Mouse (Mus musculus) induced T-regulatory cell, adult 2 months (primary cell): ENCODE data around the gene Ovca2.

Experiments
- DNase-seq: peaks from one replicate; pipeline ENCODE4 v3.0.0-alpha.2; 2012; ENCODE audit warnings: low read depth

The Ovca2 gene

DNA sequence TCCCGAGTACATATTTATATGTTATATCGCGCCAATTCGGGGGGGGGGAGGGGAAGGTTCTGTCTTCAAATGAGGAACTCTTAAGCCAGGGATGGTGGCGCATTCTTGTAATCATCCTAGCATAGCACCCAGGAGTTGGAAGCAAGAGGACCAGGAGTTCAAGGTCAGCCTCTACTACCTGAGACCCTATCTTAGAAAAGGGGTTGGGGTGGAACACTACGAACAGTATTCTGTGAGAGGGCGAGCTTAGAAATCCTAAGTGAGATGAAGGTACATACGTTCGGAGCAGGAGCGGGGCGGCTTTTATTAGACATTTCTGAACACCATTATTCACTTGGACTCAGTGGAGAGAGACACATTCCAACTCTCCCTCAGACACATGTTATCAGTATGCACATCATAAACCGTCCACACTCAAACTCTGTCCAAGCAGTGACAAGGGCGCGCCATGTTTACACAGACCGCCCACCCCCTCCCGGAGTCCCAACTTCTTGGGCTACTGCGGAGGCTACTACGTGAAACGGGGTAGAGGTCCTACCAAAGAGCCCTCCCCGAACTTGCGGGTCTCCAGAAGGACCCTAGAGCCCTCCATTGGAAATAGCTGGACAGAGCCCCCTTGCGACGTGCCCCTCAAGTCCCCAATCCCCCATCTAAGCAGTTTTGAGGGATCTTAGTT, 9.1 kb downstream of the Ovca2 start, which contains the start of gene Hic1:
TSS of gene Hic1 (minus strand) at position 115 of the 676 bp plus-strand sequence.
- DNase-seq = no peak

- DNase-seq = peak; percentile 91
These were observed 9.9 kb downstream of the Ovca2 start for GRCm38 (mm10) chr11:75168590-75169361.

GRCm38 (mm10) chr11:75167643-75168589, 10.7 kb downstream of the Ovca2 start:
- DNase-seq = peak; percentile 69

GRCm38 (mm10) chr11:75166861-75167642, 11.6 kb downstream of the Ovca2 start:
- peak; percentile 69 for DNase-seq

DNA sequence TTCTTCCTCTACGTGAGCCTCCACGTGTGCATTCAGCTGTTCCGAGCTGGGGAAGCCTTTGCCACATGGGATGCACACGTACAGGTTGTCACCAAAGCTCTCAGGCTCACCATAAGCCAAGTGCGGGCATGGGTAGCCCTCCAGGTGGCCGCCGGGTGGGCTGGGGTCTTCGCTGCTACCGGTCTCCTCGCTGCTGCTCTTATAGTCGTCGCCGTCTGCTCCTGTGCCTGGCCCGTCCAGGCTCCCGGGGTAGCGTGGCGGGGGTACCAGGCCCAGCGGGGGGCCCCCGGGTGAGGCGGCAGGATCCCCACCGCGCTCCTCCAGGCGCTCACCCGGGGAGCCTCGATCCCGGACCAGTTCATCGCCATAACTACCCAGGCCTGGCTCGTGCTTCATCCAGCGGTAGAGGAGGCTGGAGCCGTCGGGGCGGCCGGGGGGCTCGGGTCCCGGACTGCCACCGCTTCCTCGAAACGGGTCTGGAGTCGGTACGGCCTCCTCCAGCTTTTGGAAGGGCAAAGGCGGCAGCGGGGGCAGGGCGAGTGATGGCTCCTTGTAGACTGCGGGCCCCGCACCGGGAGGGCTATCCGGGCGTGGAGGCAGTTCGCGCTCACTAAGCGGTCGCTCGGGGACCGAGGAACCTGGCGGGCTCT, 12.3 kb downstream of the Ovca2 start:
- no peak for DNase-seq

GRCm38 (mm10) chr11:75165441-75166192, 13.0 kb downstream of the Ovca2 start:
- DNase-seq = peak; percentile 84

GRCm38 (mm10) chr11:75164750-75165149, 13.9 kb downstream of the Ovca2 start:
- DNase-seq = no peak

DNA sequence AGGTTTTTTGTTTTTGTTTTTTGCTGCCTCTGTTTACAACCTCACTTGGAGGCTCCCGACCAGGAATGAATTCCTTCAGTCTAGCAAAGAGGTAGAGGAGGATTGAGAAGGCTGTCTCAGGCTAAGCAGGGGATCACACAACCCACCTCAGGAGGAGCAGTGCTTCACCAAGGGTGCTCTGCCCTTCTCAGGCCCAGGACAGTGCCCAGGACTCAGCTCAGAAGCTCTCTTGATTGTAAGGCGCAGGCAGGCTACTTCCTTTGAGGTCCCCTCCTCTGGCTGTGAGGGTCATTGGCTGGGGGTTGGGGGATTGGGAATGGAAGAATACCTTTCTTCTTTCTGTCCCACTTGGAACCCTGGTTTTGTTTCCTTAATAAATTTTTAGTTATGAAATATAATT, 14.6 kb downstream of the Ovca2 start:
- no peak for DNase-seq

DNA sequence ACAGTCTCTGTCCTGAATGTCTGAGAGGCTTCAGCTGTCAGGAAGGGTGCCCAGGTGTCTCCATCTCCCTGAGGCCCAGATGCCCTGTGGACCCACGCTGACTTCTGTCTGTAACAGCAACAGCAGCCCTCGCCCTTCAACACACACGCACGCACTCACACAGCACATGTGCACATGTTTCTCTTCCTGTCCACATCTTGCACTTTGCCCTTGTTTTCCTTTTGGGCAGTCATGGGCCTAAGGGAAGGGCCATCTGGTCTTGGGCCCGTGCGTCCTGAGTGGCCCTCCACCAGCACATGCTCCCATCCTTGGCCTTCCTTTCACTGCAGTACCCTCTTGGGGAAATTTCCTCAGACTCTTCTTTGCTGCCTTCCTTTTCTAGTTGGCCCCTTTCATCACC, 15.3 kb downstream of the Ovca2 start:
- DNase-seq = no peak

- DNase-seq = no peak
These were observed 16.0 kb downstream of the Ovca2 start for GRCm38 (mm10) chr11:75162591-75163080.

DNA sequence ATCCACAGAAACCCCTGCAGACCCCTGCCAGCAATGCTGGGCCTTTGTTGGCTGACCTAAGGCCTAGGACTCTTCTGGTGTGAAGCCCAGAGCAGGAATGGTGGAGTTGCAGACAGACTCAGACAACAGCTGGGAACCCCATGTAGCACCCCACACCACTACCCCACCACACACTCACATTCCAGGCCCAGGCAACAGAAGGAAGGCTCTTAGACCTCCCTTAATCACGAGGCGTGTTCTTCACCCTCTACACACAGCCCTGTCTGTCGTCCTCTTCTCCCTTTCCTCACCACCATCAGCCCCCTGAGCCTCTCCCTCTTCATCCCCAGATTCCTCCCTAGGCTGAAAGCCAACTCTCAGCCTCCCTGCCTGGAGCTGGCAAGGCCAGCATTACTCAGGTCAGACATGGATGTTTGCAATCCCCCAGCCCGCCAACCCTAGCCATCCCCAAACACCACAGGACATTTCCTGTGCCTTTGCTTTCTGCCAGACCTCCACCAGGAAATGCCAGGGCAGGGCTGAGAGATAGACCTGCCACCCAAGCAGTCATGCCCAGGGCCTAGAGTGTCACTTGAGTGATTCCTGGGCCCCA, 17.1 kb downstream of the Ovca2 start:
- no peak for DNase-seq

- DNase-seq = no peak
These were observed 17.7 kb downstream of the Ovca2 start for GRCm38 (mm10) chr11:75160954-75161353.

GRCm38 (mm10) chr11:75159564-75159963, 19.1 kb downstream of the Ovca2 start:
- peak; percentile 57 for DNase-seq

DNA sequence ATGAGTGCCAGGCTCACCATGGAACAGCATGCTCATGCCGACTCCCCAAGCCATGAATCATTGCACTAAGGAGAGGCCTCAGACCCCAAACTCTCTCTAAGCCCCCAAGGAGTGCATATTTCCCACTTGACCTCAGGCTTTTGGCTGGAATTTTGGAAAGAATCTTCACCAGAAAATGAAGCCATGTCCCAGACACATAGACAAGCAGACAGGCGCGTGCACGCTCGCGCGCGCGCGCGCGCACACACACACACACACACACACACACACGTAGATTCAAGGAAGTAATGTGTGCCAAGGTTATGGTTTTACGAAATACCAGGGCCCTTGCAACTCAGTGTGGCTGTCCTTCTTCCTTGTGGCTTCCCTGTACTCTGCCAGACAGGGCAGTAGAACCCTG, 20.2 kb downstream of the Ovca2 start:
- DNase-seq = no peak

GRCm38 (mm10) chr11:75157901-75158300, 20.7 kb downstream of the Ovca2 start:
- no peak for DNase-seq

DNA sequence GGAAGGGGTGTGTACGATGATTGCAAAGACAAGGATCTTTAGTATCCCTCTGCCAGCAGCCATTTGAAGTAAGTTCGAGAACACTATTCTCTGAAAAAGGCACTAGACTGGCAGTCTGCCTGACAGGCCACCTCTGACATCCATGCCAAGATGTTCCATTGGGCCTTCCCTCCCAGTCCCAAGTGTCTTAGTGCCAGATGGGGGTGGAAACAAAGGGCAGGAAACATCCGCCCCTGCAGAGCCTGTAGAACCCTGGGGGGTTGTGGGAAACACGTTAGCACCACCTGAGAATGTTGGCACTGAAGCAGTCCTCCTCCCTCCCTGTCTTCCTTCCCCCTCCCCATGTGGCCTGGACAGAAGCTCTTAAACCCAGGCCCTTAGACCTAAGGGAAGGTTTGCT, 21.6 kb downstream of the Ovca2 start:
- no peak for DNase-seq

DNA sequence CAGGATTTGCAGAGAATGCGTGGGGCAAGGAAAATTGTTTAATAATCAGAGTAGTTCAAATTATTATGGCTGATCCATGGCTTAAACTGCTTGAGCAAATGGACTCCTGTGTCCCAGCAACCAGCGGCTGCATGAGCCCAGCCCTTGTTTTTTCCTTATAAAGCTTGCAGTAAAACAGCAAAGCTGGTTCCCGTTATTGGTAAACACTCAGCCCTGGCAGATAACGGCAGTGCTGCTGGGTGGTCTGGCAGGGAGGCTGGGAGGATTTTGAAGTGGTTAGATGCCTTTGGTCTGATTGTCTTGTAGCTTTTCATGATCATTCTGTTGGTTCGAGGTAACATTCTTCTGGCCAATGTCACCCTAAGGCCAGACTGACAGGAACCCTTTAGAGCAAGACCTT, 22.2 kb downstream of the Ovca2 start:
- no peak for DNase-seq

DNA sequence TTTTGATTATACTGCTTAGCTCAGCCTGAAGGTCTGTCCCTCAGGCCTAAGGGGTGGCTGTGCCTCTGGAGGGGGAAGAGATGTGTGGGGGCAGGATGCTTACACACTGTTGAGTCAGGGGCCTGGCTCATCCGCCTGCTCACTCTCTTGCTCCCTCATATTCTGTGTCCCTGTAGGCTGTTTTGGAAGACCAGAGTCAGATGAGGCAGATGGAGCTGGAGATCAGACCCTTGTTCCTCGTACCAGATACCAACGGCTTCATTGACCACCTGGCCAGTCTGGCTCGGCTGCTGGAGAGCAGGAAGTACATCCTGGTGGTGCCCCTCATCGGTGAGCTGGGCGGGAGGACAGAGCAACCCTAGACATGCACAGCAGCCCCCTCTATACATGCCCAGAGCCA, 22.6 kb downstream of the Ovca2 start:
- DNase-seq = no peak

DNA sequence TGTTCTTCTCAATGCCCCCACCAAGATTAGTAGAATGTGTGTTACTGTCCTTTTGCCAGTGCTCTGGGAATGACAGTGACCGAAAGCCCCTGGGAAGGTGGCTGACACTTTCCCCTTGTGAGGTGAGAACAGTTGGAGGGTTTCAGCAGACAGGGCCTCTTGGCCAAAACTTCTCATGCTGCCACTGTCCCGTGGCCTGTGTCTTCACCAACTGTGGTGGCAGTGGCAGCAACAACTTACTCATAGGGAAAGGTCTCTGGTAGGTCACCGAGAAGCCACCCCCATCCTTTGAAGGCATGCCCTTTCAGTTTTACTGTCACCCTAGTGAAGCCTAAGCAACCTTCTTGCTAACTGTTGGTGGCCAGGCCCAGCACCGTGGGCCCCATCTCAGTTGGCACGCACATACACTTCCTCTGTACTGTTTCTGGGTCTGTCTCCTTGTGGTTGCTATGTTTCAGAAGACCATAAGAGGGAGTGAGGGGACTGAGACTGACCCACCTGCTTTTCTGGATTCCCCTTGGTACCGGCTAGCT, 24.5 kb downstream of the Ovca2 start:
- peak; percentile 80 for DNase-seq
